Mouse (Mus musculus) frontal cortex, postnatal 36 days (tissue): ENCODE results near the gene Ppat.

Experiments
- DNase-seq, 2 experiments: peaks; one replicate each; pipeline ENCODE4 v3.0.0; 2022; ENCODE audit warnings: low spot score in 2 of 2

Ppat gene

DNA sequence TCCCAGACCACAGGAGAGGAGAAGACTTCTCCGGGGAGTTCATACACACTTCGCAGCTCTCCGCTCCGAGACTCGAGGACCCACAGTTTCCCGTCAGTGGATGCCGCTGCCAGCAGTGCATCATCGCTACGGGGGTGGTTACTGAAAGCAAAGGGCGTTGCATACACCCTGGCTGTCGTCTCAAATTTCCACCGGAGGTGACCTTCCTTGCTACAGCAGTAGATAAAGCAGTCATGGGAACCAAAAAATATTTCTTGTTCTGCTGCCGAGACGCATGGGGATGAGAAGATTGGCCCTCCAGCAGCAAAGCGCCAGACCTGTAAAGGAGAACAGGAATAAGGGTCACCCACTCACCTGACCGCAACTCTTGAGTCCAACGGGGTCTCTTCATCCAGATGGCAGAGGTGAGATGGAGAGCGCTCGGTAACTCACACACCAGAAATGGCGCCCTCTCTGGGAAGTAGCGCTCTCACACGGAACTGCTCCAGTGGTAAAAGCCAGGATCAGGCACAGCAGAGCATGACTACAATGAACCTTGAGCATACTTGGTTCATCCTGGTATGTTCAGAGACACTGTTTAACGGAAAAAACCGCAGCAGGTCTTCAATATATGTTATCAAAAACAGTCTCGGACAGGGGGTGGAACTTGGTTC lies 75.1 kb downstream of the Ppat start:
- no peak for DNase-seq

DNA sequence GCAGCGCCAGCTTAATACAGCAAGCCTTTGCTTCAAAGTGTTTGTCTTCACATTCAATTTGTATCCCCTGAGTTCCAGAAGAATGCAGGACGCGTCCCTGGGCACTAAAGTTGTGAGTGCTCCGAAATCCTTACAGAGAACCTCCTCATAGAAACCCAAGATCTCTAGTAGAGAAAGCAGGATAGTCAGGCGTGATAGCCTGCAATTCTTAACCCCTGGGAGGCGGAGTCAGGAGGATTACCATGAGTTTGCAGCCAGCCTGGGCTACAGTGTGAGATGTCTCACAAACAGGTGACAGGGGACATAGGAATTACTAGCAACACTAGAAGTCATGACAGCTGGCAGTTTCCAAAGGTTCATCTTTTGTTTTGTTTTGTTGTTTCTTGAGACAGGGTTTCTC lies 81.8 kb downstream of the Ppat start:
- no peak for DNase-seq

DNA sequence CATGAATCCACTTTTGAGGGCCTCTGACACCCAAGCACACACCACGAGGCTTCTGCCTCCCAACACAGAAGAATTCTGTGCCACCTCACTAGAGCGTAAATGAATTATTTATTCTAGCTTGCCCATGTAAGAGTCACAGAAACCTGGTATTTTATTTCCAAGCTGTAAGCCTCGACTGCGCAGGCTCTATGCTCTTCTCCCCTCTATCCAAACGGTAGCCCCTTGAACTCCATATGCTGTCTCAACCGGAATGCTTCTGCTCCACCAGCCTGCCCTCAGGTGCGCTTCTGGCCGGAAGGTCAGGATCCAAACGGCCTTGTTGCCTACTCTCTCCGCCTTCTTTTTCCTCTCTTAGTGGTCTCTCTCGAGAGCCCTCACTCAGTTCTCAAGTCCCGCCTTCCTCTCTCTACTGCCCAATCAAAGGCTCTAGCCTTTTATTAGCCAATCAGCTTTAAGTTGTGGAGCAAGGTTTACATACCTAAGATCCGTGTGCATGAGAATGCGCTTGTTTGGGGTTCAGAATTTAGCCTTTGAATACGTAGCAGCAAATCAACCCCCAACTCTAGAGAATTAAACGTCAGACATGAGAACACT lies 82.6 kb downstream of the Ppat start:
- DNase-seq = no peak

DNA sequence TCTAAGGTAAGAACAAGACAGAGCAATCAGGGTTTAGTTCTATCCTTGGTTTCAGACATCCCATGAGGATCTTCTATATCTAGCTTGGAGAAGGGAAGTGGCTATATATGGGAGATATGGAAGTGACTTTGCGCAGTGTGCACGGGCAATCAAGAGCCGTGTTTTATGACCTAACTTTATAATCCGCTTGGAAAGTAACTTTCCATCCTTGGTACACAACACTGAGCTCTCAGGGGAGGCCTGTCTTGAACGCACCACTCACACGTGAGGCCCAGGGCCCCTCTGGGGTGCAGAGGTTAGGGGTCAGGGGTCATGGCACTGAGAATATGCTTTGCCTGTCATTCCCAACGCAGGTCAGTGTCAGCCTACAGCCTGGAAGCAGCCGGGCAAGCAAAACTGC lies 84.6 kb downstream of the Ppat start:
- DNase-seq = no peak
